Mouse (Mus musculus) lung, embryonic 16.5 days (tissue): Measurements from ENCODE around the gene Ubl5. TPM values are rescaled to one million over a fixed set of nuclear protein-coding genes. Genes with fewer than 3 reads are reported as not detected.

Source experiments
- ATAC-seq: fragments of 200-750 bp; cut with Nextera tagmentation; 2 replicates; pipeline ENCODE4 v1.8.0; 2017; ENCODE audit warnings: low read depth, mild to moderate bottlenecking, moderate library complexity
- H3K27ac ChIP-seq: fragments of 300-500 bp; sonication (generic); 2 replicates; pipeline ENCODE4 v1.5.1; 2014; ENCODE audit warnings: mild to moderate bottlenecking, control low read depth, low read length
- H3K27me3 ChIP-seq: fragments of 300-500 bp; sonication (generic); 2 replicates; pipeline ENCODE4 v1.6.1; 2014; ENCODE audit warnings: low read depth, low read length, mixed read lengths; ENCODE audit not compliant: control insufficient read depth, insufficient read depth
- H3K36me3 ChIP-seq: fragments of 300-500 bp; sonication (generic); 2 replicates; pipeline ENCODE4 v1.6.1; 2014; ENCODE audit warnings: low read length; ENCODE audit not compliant: control insufficient read depth, insufficient read depth
- H3K4me1 ChIP-seq: fragments of 300-500 bp; sonication (generic); replicated peaks from 2 replicates; pipeline ENCODE4 v1.6.1; 2014; ENCODE audit warnings: low read length, mixed read lengths; ENCODE audit not compliant: control insufficient read depth, insufficient read depth
- H3K4me2 ChIP-seq: fragments of 300-500 bp; sonication (generic); 2 replicates; pipeline ENCODE4 v1.6.1; 2014; ENCODE audit warnings: low read depth, low read length, control low read depth
- H3K4me3 ChIP-seq: fragments of 300-500 bp; sonication (generic); 2 replicates; pipeline ENCODE4 v1.5.1; 2014; ENCODE audit warnings: mild to moderate bottlenecking, low read length, control low read depth
- H3K9ac ChIP-seq: fragments of 300-500 bp; sonication (generic); 2 replicates; pipeline ENCODE4 v1.6.1; 2014; ENCODE audit warnings: low read length, control low read depth
- H3K9me3 ChIP-seq: fragments of 300-500 bp; sonication (generic); 2 replicates; pipeline ENCODE4 v1.6.1; 2016; ENCODE audit warnings: low read length; ENCODE audit not compliant: control insufficient read depth
- WGBS: fragments of 180-500 bp; shearing (Covaris S2); extraction: QIAGEN DNeasy Blood & Tissue Kit; methylation state at CpG from one replicate; pipeline ENCODE4 v1.1.7; 2014; 5-methylcytosine and 5-hydroxymethylcytosine counted together
- polyA plus RNA-seq: library from polyadenylated mRNA; unstranded; fragments of >200 nt; fragmentation: Nextera tagmentation; extraction: Ambion mirVana; gene quantifications from 2 replicates; pipeline ENCODE4 v1.2.1, GENCODE M21; 2015

Gene Ubl5
- 422 and 439 TPM in 2 replicates for polyA plus RNA-seq

DNA sequence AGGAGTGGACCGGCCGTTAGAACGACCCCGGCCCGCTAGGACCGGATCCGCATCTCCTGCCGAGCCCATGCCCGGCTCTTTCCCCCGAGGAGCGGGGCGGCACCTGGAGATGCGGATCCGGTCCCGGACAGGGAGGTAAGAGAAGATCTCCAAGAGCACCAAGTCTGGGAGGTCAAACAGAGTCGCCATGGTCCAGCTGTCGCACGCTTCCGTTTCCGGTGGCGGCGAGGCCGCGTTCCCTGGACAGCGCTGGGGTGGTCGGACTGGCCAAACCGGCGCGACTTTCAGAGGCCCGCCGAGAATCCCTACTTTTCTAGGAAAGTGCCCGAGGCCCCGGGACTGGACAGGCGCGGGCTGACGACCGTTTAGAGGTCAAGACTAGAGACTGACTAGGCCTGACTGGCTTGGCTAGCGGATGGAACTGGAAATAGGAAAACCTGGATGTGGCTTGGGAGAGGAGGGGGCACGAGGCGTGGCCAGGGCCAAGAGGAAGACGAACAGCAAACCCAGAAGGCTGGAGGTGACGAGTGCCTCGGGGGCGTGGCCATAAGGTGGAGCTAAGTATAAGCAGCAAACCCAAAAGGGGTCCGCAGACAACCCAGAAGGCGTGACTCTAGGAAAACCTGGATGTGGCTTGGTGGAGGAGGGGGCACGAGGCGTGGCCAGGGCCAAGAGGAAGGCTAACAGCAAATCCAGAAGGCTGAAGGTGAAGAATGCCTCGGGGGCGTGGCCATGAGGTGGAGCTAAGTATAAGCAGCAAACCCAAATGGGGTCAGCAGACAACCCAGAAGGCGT is at the start of gene Ubl5:
Gene Ubl5, plus strand, starts transcription at position 778 of the 795 bp plus-strand sequence.
- Histone ChIP-seq H3K36me3 (peaks cover 15% of the 10 kb centered on the region), H3K27ac (peak within 1 kb of the TSS; percentile 97), H3K4me2 (peak within 1 kb of the TSS; percentile 83), H3K27me3 (no peaks in the 10 kb centered on the region), H3K4me1 (peaks cover 19% of the 10 kb centered on the region; the same call in 1 of the 2 replicates), H3K9ac (peak within 1 kb of the TSS; percentile 86), H3K4me3 (peak within 1 kb of the TSS; percentile 94), H3K9me3 (no peaks in the 10 kb centered on the region)
- peak; percentile 95 for ATAC-seq
- WGBS, result under 1% methylated on average over 51 of the region's 51 CpGs

DNA sequence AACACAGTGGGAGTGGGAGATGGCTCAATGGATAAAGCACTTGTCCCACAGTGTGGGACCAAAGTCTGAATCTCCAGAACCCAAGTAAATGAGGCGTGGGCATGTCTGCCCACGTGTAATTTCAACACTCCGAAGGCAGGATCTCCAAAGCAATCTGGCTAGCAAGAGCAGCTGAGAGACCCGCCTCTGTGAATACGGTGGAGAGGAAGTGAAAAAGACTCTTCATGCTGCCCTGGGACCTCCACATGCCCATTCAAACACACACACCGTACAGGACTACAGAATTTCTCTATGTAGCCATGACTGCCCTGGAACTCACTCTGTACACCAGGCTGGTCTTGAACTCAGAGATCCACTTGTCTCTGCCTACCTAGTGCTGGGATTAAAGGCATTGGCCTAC is 41.4 kb upstream of the Ubl5 start:
- WGBS, result 79% methylated on average over 6 of the region's 6 CpGs
- 0 out of 2 replicates have a peak, but pooled peaks cover 2% of the 10 kb centered on the region for H3K36me3 ChIP-seq
- H3K27ac ChIP-seq, result no peak overlapping the region
- H3K4me2 ChIP-seq, result no peak overlapping the region
- ATAC-seq, result no peak
- H3K27me3 ChIP-seq, result no peaks in the 10 kb centered on the region
- no peaks in the 10 kb centered on the region for H3K4me1 ChIP-seq
- H3K9me3 ChIP-seq, result peaks cover 3% of the 10 kb centered on the region; the same call in 1 of the 2 replicates
- no peak overlapping the region for H3K9ac ChIP-seq
- H3K4me3 ChIP-seq, result no peak overlapping the region

DNA sequence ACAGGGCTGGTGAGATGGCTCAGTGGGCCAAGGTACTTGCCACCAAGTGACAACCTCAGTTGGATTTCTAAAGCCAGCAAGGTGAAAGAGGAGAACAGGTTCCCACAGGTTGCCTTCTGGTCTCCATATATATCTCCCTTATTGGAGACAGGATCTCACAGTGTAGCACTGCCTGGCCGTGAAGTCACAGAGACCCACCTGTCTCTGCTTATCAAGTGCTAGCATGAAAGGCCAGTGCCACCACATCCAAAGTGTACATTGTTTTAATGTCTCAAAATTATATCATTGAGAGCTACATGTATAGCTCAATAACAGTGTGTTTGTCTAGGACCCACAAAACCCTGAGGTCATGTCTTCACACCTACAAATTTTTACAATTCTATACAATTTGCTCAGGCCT is 36.4 kb upstream of the Ubl5 start:
- H3K4me2 ChIP-seq, result no peak overlapping the region; the same call in 1 of the 2 replicates
- no peak overlapping the region for H3K9ac ChIP-seq
- WGBS, result 91% methylated on average over 1 of the region's 1 CpGs
- no peaks in the 10 kb centered on the region for H3K4me1 ChIP-seq
- no peak for ATAC-seq
- H3K4me3 ChIP-seq, result no peak overlapping the region
- H3K27me3 ChIP-seq, result no peaks in the 10 kb centered on the region
- H3K9me3 ChIP-seq, result peaks cover 9% of the 10 kb centered on the region
- peaks cover 6% of the 10 kb centered on the region; the same call in 1 of the 2 replicates for H3K36me3 ChIP-seq
- H3K27ac ChIP-seq, result no peak overlapping the region

DNA sequence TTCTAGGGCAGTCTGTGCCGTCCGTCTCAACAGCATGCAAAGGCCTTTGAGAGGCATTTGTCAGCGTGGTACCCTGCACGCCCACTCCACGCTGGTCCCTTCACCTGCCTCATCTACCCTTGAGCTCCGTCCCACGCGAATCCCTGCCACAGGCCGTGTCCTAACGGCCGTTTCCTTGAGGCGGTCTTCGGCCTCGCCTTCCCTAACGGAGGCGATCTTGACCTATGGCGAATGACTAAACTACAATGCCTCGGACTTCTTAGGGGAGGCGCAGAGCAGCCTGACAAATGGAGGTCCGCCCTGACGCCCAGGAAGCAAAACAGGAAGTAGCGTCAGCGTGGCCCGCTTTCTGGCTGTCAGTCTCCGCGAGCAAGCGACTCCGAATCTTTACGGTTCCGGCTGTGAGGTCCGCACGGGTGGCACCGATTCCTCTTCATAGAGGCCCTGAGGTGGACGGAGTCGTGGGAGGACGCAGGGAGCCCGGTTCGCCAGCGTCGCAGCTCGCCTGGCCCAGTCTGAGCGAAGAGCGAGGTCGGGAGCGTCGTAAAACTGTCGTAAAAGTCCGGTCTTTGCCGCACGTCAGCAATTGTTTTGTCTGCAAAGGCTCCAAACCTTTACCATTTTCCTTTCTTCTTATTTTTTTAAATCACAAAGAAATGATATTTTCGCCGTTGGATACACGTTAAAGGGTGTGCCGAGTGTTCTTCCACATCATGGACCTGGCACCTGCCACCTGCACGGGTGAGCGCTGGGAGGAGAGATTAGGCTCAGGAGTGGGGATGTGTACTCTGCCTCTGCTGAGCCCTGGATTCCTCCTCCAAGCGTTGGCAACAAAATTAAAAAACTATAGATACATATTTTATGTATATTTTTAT is 35.3 kb upstream of the Ubl5 start:
- ATAC-seq, result peak; percentile 91
- H3K27ac ChIP-seq, result peak overlapping the region; percentile 95
- 0% methylated on average over 57 of the region's 57 CpGs for WGBS
- peaks cover 6% of the 10 kb centered on the region; the same call in 1 of the 2 replicates for H3K36me3 ChIP-seq
- peaks cover 9% of the 10 kb centered on the region for H3K9me3 ChIP-seq
- H3K4me3 ChIP-seq, result peak overlapping the region; percentile 73
- peak overlapping the region; percentile 68 for H3K4me2 ChIP-seq
- H3K4me1 ChIP-seq, result no peaks in the 10 kb centered on the region
- peak overlapping the region; percentile 85 for H3K9ac ChIP-seq
- H3K27me3 ChIP-seq, result no peaks in the 10 kb centered on the region

DNA sequence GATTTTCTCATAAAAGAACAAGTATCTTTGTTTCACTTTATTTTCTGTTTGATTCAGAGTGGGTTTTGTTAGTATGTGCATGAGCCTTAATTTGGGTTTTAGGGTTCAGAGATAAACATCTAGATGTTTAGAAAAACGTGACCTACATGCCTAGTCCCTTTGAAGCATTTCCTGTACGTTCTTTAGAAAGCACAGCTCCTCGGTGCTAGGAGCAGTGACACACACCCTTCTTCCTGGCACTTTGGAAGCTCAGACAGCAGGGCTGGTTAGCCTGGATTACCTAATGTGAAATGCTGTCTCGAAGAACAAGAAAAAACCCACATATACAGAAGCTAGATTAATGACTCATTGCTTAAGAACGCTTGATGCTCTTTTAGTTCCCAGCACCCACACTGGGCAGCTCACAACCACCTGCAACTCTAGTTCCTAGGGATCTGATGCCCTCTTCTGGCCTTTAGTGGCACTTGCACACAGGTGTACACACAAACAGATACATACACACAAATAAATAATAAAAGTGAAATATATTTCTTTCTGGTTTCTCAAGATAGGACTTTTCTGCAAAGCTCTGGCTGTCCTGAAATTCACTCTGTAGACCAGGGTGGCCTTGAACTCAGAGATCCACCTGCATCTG is 32.7 kb upstream of the Ubl5 start:
- no peak overlapping the region for H3K4me2 ChIP-seq
- WGBS, result 83% methylated on average over 5 of the region's 5 CpGs
- H3K36me3 ChIP-seq, result peaks cover 6% of the 10 kb centered on the region; the same call in 1 of the 2 replicates
- no peaks in the 10 kb centered on the region for H3K27me3 ChIP-seq
- H3K4me1 ChIP-seq, result no peaks in the 10 kb centered on the region
- H3K4me3 ChIP-seq, result no peak overlapping the region
- no peak for ATAC-seq
- peaks cover 9% of the 10 kb centered on the region for H3K9me3 ChIP-seq
- no peak overlapping the region for H3K9ac ChIP-seq
- H3K27ac ChIP-seq, result no peak overlapping the region

DNA sequence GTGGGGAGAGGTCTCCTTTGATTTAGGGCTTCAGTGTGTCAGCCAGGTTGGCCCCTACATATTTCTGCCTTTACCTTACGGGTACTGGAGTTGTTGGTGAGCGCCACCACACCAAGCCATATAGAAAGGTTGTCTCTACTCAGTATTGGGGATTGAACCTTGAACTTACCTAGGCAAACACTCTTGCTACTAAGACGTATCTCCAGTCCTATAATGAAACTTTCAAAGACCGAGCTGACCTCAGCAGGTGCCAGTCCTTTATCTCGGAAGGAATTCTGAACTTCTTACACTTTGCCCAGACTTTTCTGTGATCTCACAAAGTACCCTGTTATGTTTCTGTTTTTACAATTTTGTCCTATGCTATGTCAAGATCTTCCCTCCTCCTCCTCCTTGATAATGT is 30.7 kb upstream of the Ubl5 start:
- ATAC-seq, result no peak
- no peak overlapping the region for H3K27ac ChIP-seq
- 73% methylated on average over 5 of the region's 5 CpGs for WGBS
- no peak overlapping the region for H3K9ac ChIP-seq
- H3K27me3 ChIP-seq, result no peaks in the 10 kb centered on the region
- peaks cover 5% of the 10 kb centered on the region for H3K9me3 ChIP-seq
- H3K4me1 ChIP-seq, result no peaks in the 10 kb centered on the region
- H3K4me2 ChIP-seq, result no peak overlapping the region
- peaks cover 6% of the 10 kb centered on the region for H3K36me3 ChIP-seq
- no peak overlapping the region for H3K4me3 ChIP-seq

DNA sequence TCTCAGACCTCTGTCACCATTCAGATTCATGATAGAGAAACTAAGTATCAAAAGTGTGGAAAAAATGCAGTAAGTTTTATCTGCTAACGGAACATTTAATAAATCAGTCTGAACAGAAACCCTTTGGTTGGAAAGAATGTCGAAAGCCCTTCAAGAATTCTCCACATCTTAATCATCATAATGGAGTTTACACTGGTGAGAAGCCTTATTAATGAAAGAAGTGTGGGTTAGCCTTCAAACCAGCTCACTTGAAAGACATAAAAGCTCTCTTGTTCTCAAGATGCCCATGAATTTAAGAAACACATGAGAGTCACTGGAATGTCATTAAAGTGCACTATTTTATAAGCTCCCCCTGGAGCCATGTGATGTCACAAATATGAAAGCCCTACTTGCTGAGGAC is 26.0 kb upstream of the Ubl5 start:
- ATAC-seq, result peak; percentile 86
- peak overlapping the region; percentile 44; the same call in 1 of the 2 replicates for H3K27ac ChIP-seq
- H3K4me2 ChIP-seq, result no peak overlapping the region
- 51% methylated on average over 2 of the region's 2 CpGs for WGBS
- no peak overlapping the region for H3K9ac ChIP-seq
- H3K4me3 ChIP-seq, result no peak overlapping the region
- H3K4me1 ChIP-seq, result no peaks in the 10 kb centered on the region
- no peaks in the 10 kb centered on the region for H3K27me3 ChIP-seq
- no peaks in the 10 kb centered on the region for H3K9me3 ChIP-seq
- no peaks in the 10 kb centered on the region; the same call in 1 of the 2 replicates for H3K36me3 ChIP-seq

DNA sequence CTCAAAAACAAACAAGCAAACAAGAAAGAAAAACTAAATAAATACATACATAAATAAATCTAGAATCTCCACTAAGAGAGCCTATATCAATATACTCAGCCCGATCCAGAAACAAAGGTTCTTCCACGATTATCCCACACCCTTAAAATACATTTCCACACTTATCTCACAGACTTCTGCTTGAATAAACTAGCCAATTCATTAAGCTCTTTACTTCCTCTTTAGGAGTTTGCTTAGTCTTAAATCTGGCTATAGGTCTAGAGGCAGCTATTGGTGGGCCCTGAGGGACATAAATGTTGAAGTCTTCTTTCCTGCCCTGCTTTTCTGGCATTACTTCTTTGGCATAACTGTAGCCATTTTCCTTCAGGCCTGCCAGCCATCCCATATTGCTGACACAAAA is 11.3 kb upstream of the Ubl5 start:
- H3K4me1 ChIP-seq, result no peaks in the 10 kb centered on the region
- ATAC-seq, result no peak
- no peak overlapping the region for H3K9ac ChIP-seq
- H3K4me2 ChIP-seq, result no peak overlapping the region
- no peaks in the 10 kb centered on the region; the same call in 1 of the 2 replicates for H3K9me3 ChIP-seq
- H3K27me3 ChIP-seq, result no peaks in the 10 kb centered on the region
- H3K27ac ChIP-seq, result no peak overlapping the region
- 85% methylated on average over 2 of the region's 2 CpGs for WGBS
- H3K4me3 ChIP-seq, result no peak overlapping the region
- no peaks in the 10 kb centered on the region for H3K36me3 ChIP-seq
